Mouse (Mus musculus) intestine, postnatal 0 days (tissue): ENCODE data around the gene Ntm. TPM values are rescaled to one million over a fixed set of nuclear protein-coding genes. Genes with fewer than 3 reads are reported as not detected.

Experiments used
- ATAC-seq: fragments of 200-750 bp; cut with Nextera tagmentation; 2 replicates; pipeline ENCODE4 v1.8.0; 2017; ENCODE audit warnings: mild to moderate bottlenecking, moderate TSS enrichment, moderate library complexity
- H3K27ac ChIP-seq: fragments of 300-500 bp; sonication (generic); 2 replicates; pipeline ENCODE4 v1.5.1; 2014; ENCODE audit warnings: mild to moderate bottlenecking, low read depth, low read length, moderate library complexity
- H3K27me3 ChIP-seq: fragments of 300-500 bp; sonication (generic); replicated peaks from 2 replicates; pipeline ENCODE4 v1.6.1; 2014; ENCODE audit warnings: low read length, mixed read lengths; ENCODE audit not compliant: control insufficient read depth, insufficient read depth
- H3K36me3 ChIP-seq: fragments of 300-500 bp; sonication (generic); 2 replicates; pipeline ENCODE4 v1.6.1; 2014; ENCODE audit warnings: mild to moderate bottlenecking, moderate library complexity; ENCODE audit not compliant: control insufficient read depth, insufficient read depth
- H3K4me1 ChIP-seq: fragments of 300-500 bp; sonication (generic); replicated peaks from 2 replicates; pipeline ENCODE4 v1.6.1; 2014; ENCODE audit warnings: antibody characterized with exemption, low read length, mixed read lengths; ENCODE audit not compliant: control insufficient read depth, insufficient read depth
- H3K4me2 ChIP-seq: fragments of 300-500 bp; sonication (generic); replicated peaks from 2 replicates; pipeline ENCODE4 v1.6.1; 2014; ENCODE audit warnings: low read depth, mild to moderate bottlenecking, moderate library complexity
- H3K4me3 ChIP-seq: fragments of 300-500 bp; sonication (generic); 2 replicates; pipeline ENCODE4 v1.5.1; 2014; ENCODE audit warnings: low read depth, low read length
- H3K9ac ChIP-seq: fragments of 300-500 bp; sonication (generic); 2 replicates; pipeline ENCODE4 v1.6.1; 2014; ENCODE audit warnings: mild to moderate bottlenecking, low read depth, low read length
- H3K9me3 ChIP-seq: fragments of 300-500 bp; sonication (generic); 2 replicates; pipeline ENCODE4 v1.6.1; 2016; ENCODE audit warnings: mixed run types; ENCODE audit not compliant: control insufficient read depth
- CTCF ChIP-seq: sonication (generic); IDR thresholded peaks from 2 replicates; pipeline ENCODE4 v1.5.1; 2016; ENCODE audit warnings: low read depth, mild to moderate bottlenecking, control low read depth, antibody characterized with exemption, moderate library complexity
- WGBS: fragments of 180-500 bp; shearing (Covaris S2); extraction: QIAGEN DNeasy Blood & Tissue Kit; methylation state at CpG from one replicate; pipeline ENCODE4 v1.1.7; 2014; 5-methylcytosine and 5-hydroxymethylcytosine counted together
- polyA plus RNA-seq: library from polyadenylated mRNA; unstranded; fragments of >200 nt; fragmentation: Nextera tagmentation; extraction: Ambion mirVana; gene quantifications from 2 replicates; pipeline ENCODE4 v1.2.1, GENCODE M21; 2015

Gene Ntm
- polyA plus RNA-seq, 1 experiment from 2014 or later: 1.1 TPM

- Histone ChIP-seq H3K4me1 (no peaks in the 10 kb centered on the region), H3K9ac (no peak overlapping the region), H3K4me2 (no peak overlapping the region), H3K36me3 (no peaks in the 10 kb centered on the region), H3K9me3 (no peaks in the 10 kb centered on the region), H3K27ac (no peak overlapping the region), H3K4me3 (no peak overlapping the region), H3K27me3 (no peaks in the 10 kb centered on the region)
- no peak for TF ChIP-seq CTCF
- WGBS: 78% methylated on average over 2 of the region's 2 CpGs
- ATAC-seq: no peak
These were observed 352.1 kb downstream of the Ntm start for GRCm38 (mm10) chr9:29610867-29611266.

- H3K4me2 ChIP-seq: no peak overlapping the region
- H3K4me1 ChIP-seq: no peaks in the 10 kb centered on the region
- WGBS: 56% methylated on average over 4 of the region's 4 CpGs
- no peak overlapping the region for H3K9ac ChIP-seq
- no peaks in the 10 kb centered on the region for H3K27me3 ChIP-seq
- H3K36me3 ChIP-seq: no peaks in the 10 kb centered on the region
- no peaks in the 10 kb centered on the region for H3K9me3 ChIP-seq
- TF ChIP-seq CTCF: no peak
- no peak overlapping the region for H3K4me3 ChIP-seq
- ATAC-seq: no peak
- H3K27ac ChIP-seq: no peak overlapping the region
These were observed 365.3 kb downstream of the Ntm start for GRCm38 (mm10) chr9:29597665-29598064.

GRCm38 (mm10) chr9:29595321-29595720 is 367.6 kb downstream of the Ntm start:
- no peak for TF ChIP-seq CTCF
- Histone ChIP-seq H3K36me3 (no peaks in the 10 kb centered on the region), H3K27ac (no peak overlapping the region), H3K4me2 (no peak overlapping the region), H3K4me3 (no peak overlapping the region), H3K4me1 (no peaks in the 10 kb centered on the region), H3K9me3 (no peaks in the 10 kb centered on the region), H3K9ac (no peak overlapping the region), H3K27me3 (no peaks in the 10 kb centered on the region)
- 73% methylated on average over 9 of the region's 9 CpGs for WGBS
- no peak for ATAC-seq

GRCm38 (mm10) chr9:29594537-29595294 is 368.2 kb downstream of the Ntm start:
- H3K9me3 ChIP-seq: no peaks in the 10 kb centered on the region
- no peaks in the 10 kb centered on the region for H3K36me3 ChIP-seq
- no peak for TF ChIP-seq CTCF
- no peaks in the 10 kb centered on the region for H3K27me3 ChIP-seq
- H3K9ac ChIP-seq: no peak overlapping the region
- H3K4me1 ChIP-seq: no peaks in the 10 kb centered on the region
- H3K4me3 ChIP-seq: no peak overlapping the region
- H3K27ac ChIP-seq: no peak overlapping the region
- 65% methylated on average over 21 of the region's 21 CpGs for WGBS
- no peak for ATAC-seq
- H3K4me2 ChIP-seq: no peak overlapping the region

- WGBS: 64% methylated on average over 5 of the region's 5 CpGs
- ATAC-seq: no peak
These were observed 375.6 kb downstream of the Ntm start for GRCm38 (mm10) chr9:29587376-29587775.

GRCm38 (mm10) chr9:29586381-29586770 is 376.6 kb downstream of the Ntm start:
- Histone ChIP-seq H3K9ac (no peak overlapping the region), H3K4me3 (no peak overlapping the region), H3K4me2 (no peak overlapping the region), H3K36me3 (no peaks in the 10 kb centered on the region), H3K27me3 (no peaks in the 10 kb centered on the region), H3K27ac (no peak overlapping the region), H3K4me1 (no peaks in the 10 kb centered on the region), H3K9me3 (no peaks in the 10 kb centered on the region)
- no peak for TF ChIP-seq CTCF
- no peak for ATAC-seq
- 87% methylated on average over 10 of the region's 10 CpGs for WGBS

More at GRCm38 (mm10) chr9:29587376-29587775, 375.6 kb downstream of the Ntm start:
- no peaks in the 10 kb centered on the region for H3K4me1 ChIP-seq
- H3K36me3 ChIP-seq: no peaks in the 10 kb centered on the region
- no peak for TF ChIP-seq CTCF
- H3K9ac ChIP-seq: no peak overlapping the region
- H3K27me3 ChIP-seq: no peaks in the 10 kb centered on the region
- no peaks in the 10 kb centered on the region for H3K9me3 ChIP-seq
- H3K27ac ChIP-seq: no peak overlapping the region
- H3K4me3 ChIP-seq: no peak overlapping the region
- H3K4me2 ChIP-seq: no peak overlapping the region
